Mouse (Mus musculus): ENCODE measurements around the gene Ptprk.

DNA sequence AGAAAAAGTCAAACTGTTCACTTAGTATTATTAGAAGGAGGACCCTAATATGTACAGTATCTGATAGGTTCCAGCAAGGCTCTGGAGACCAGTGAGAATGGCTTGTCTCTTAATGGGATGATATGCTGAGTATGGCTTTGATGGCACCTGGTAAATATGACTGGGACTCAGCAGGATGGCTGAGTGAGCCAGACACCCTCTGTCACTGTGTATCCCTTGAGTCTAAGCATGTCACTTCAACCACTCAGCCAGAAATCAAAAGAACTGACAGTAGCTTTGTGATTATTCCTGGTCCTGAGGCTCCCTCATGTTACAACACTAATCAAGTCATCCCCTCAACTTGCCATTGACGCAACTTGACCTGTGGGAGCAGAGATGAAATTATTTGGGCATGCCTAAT lies 383.4 kb downstream of the Ptprk start:
- TF ChIP-seq CTCF (IDR thresholded peaks at IDR 0.05; ENCODE audit: borderline replicate concordance, control insufficient read depth, extremely low read depth, insufficient read depth, low read length, poor library complexity) (no peak), POLR2A (IDR thresholded peaks at IDR 0.05; ENCODE audit: control insufficient read depth, extremely low read depth, insufficient read depth, low read length, poor library complexity) (no peak)
